Mouse (Mus musculus): ENCODE data around the gene Panx1. TPM values are rescaled to one million over a fixed set of nuclear protein-coding genes. Genes with fewer than 3 reads are reported as not detected.

The Panx1 gene
- 77.7 and 85.5 TPM in 2 replicates for polyA plus RNA-seq (2016; fragmentation: Nextera tagmentation; extraction: Ambion mirVana)

- peak; percentile 83 for DNase-seq (ENCODE audit: low spot score)
- Histone ChIP-seq H3K27me3 (ENCODE audit: low read depth, poor library complexity, severe bottlenecking) (no peaks in the 10 kb centered on the region), H3K4me3 (peak within 1 kb of the TSS; percentile 76), H3K27ac (replicated peaks) (peak within 1 kb of the TSS; percentile 93), H3K36me3 (peaks cover 18% of the 10 kb centered on the region), H3K4me1 (peaks cover 31% of the 10 kb centered on the region), H3K9me3 (replicated peaks) (no peaks in the 10 kb centered on the region)
- WGBS = under 1% methylated on average over 68 of the region's 68 CpGs
Measured at GRCm38 (mm10) chr9:15045084-15045669, at the start of gene Panx1. TSS of gene Panx1 (minus strand) at chr9:15045478.

- Histone ChIP-seq H3K27me3 (ENCODE audit: low read depth, poor library complexity, severe bottlenecking) (no peaks in the 10 kb centered on the region), H3K9me3 (replicated peaks) (no peaks in the 10 kb centered on the region), H3K36me3 (no peaks in the 10 kb centered on the region), H3K27ac (replicated peaks) (no peak overlapping the region), H3K4me1 (no peaks in the 10 kb centered on the region), H3K4me3 (no peak overlapping the region)
- DNase-seq (ENCODE audit: low spot score) = no peak
- WGBS = 88% methylated on average over 6 of the region's 6 CpGs
Measured at GRCm38 (mm10) chr9:15068686-15069295, 23.5 kb upstream of the Panx1 start.

- Histone ChIP-seq H3K27ac (replicated peaks) (no peak overlapping the region), H3K9me3 (replicated peaks) (no peaks in the 10 kb centered on the region), H3K4me3 (no peak overlapping the region), H3K36me3 (no peaks in the 10 kb centered on the region), H3K4me1 (no peaks in the 10 kb centered on the region), H3K27me3 (ENCODE audit: low read depth, poor library complexity, severe bottlenecking) (no peaks in the 10 kb centered on the region)
- 88% methylated on average over 7 of the region's 7 CpGs for WGBS
- no peak for DNase-seq (ENCODE audit: low spot score)
Measured at GRCm38 (mm10) chr9:15067995-15068685, 22.9 kb upstream of the Panx1 start.

GRCm38 (mm10) chr9:15064176-15064575 is 18.9 kb upstream of the Panx1 start:
- Histone ChIP-seq H3K27ac (replicated peaks) (no peak overlapping the region), H3K9me3 (replicated peaks) (no peaks in the 10 kb centered on the region), H3K27me3 (ENCODE audit: low read depth, poor library complexity, severe bottlenecking) (no peaks in the 10 kb centered on the region), H3K36me3 (no peaks in the 10 kb centered on the region), H3K4me1 (no peaks in the 10 kb centered on the region), H3K4me3 (no peak overlapping the region)
- DNase-seq (ENCODE audit: low spot score) = no peak
- 19% methylated on average over 1 of the region's 1 CpGs for WGBS

- H3K4me1 ChIP-seq = no peaks in the 10 kb centered on the region
- H3K36me3 ChIP-seq = no peaks in the 10 kb centered on the region
- WGBS = 87% methylated on average over 5 of the region's 5 CpGs
- no peaks in the 10 kb centered on the region for H3K27me3 ChIP-seq (ENCODE audit: low read depth, poor library complexity, severe bottlenecking)
- H3K9me3 ChIP-seq (replicated peaks) = no peaks in the 10 kb centered on the region
- no peak overlapping the region for H3K4me3 ChIP-seq
- H3K27ac ChIP-seq (replicated peaks) = no peak overlapping the region
- DNase-seq (ENCODE audit: low spot score) = no peak
Measured at GRCm38 (mm10) chr9:15060847-15061246, 15.6 kb upstream of the Panx1 start.

- WGBS = 87% methylated on average over 6 of the region's 6 CpGs
- Histone ChIP-seq H3K36me3 (no peaks in the 10 kb centered on the region), H3K4me1 (no peaks in the 10 kb centered on the region), H3K27ac (replicated peaks) (no peak overlapping the region), H3K27me3 (ENCODE audit: low read depth, poor library complexity, severe bottlenecking) (no peaks in the 10 kb centered on the region), H3K4me3 (no peak overlapping the region), H3K9me3 (replicated peaks) (no peaks in the 10 kb centered on the region)
- no peak for DNase-seq (ENCODE audit: low spot score)
Measured at GRCm38 (mm10) chr9:15060026-15060425, 14.7 kb upstream of the Panx1 start.

GRCm38 (mm10) chr9:15045740-15046139 is 462 bp upstream of the Panx1 start:
- DNase-seq (ENCODE audit: low spot score) = no peak
- WGBS = 40% methylated on average over 10 of the region's 10 CpGs
- peak overlapping the region; percentile 76 for H3K4me3 ChIP-seq
- H3K36me3 ChIP-seq = peaks cover 14% of the 10 kb centered on the region
- H3K9me3 ChIP-seq (replicated peaks) = no peaks in the 10 kb centered on the region
- H3K27ac ChIP-seq (replicated peaks) = peak overlapping the region; percentile 93
- peaks cover 31% of the 10 kb centered on the region for H3K4me1 ChIP-seq
- no peaks in the 10 kb centered on the region for H3K27me3 ChIP-seq (ENCODE audit: low read depth, poor library complexity, severe bottlenecking)

GRCm38 (mm10) chr9:15044391-15045083 is 741 bp downstream of the Panx1 start:
- peaks cover 31% of the 10 kb centered on the region for H3K4me1 ChIP-seq
- H3K36me3 ChIP-seq = peaks cover 24% of the 10 kb centered on the region
- peak overlapping the region; percentile 76 for H3K4me3 ChIP-seq
- no peaks in the 10 kb centered on the region for H3K9me3 ChIP-seq (replicated peaks)
- DNase-seq (ENCODE audit: low spot score) = peak; percentile 61
- H3K27ac ChIP-seq (replicated peaks) = peak overlapping the region; percentile 93
- 2% methylated on average over 28 of the region's 28 CpGs for WGBS
- H3K27me3 ChIP-seq (ENCODE audit: low read depth, poor library complexity, severe bottlenecking) = no peaks in the 10 kb centered on the region

GRCm38 (mm10) chr9:15041556-15041955 is 3.7 kb downstream of the Panx1 start:
- H3K4me1 ChIP-seq = peaks cover 45% of the 10 kb centered on the region
- H3K4me3 ChIP-seq = no peak overlapping the region
- H3K36me3 ChIP-seq = peaks cover 34% of the 10 kb centered on the region
- H3K27me3 ChIP-seq (ENCODE audit: low read depth, poor library complexity, severe bottlenecking) = no peaks in the 10 kb centered on the region
- WGBS = 90% methylated on average over 11 of the region's 11 CpGs
- DNase-seq (ENCODE audit: low spot score) = no peak
- no peaks in the 10 kb centered on the region; the same call in 1 of the 2 replicates for H3K9me3 ChIP-seq (replicated peaks)
- no peak overlapping the region for H3K27ac ChIP-seq (replicated peaks)

GRCm38 (mm10) chr9:15039848-15040247 is 5.4 kb downstream of the Panx1 start:
- Histone ChIP-seq H3K4me1 (peaks cover 39% of the 10 kb centered on the region), H3K36me3 (peaks cover 34% of the 10 kb centered on the region), H3K27ac (replicated peaks) (no peak overlapping the region), H3K9me3 (replicated peaks) (no peaks in the 10 kb centered on the region; the same call in 1 of the 2 replicates), H3K4me3 (no peak overlapping the region), H3K27me3 (ENCODE audit: low read depth, poor library complexity, severe bottlenecking) (no peaks in the 10 kb centered on the region)
- 94% methylated on average over 5 of the region's 5 CpGs for WGBS
- no peak for DNase-seq (ENCODE audit: low spot score)

GRCm38 (mm10) chr9:15037704-15038103 is 7.6 kb downstream of the Panx1 start:
- Histone ChIP-seq H3K36me3 (peaks cover 35% of the 10 kb centered on the region), H3K27ac (replicated peaks) (peak overlapping the region; percentile 35; the same call in 1 of the 2 replicates), H3K9me3 (replicated peaks) (no peaks in the 10 kb centered on the region; the same call in 1 of the 2 replicates), H3K27me3 (ENCODE audit: low read depth, poor library complexity, severe bottlenecking) (no peaks in the 10 kb centered on the region), H3K4me3 (no peak overlapping the region), H3K4me1 (peaks cover 22% of the 10 kb centered on the region)
- WGBS = 73% methylated on average over 3 of the region's 3 CpGs
- no peak for DNase-seq (ENCODE audit: low spot score)

- H3K27ac ChIP-seq (replicated peaks) = peak overlapping the region; percentile 74; the same call in 1 of the 2 replicates
- H3K27me3 ChIP-seq (ENCODE audit: low read depth, poor library complexity, severe bottlenecking) = no peaks in the 10 kb centered on the region
- H3K4me3 ChIP-seq = no peak overlapping the region
- no peaks in the 10 kb centered on the region; the same call in 1 of the 2 replicates for H3K9me3 ChIP-seq (replicated peaks)
- DNase-seq (ENCODE audit: low spot score) = no peak
- H3K4me1 ChIP-seq = peaks cover 22% of the 10 kb centered on the region
- peaks cover 38% of the 10 kb centered on the region for H3K36me3 ChIP-seq
Measured at GRCm38 (mm10) chr9:15037237-15037636, 8.0 kb downstream of the Panx1 start.

Measured in midbrain, embryonic 10.5 days (tissue).